17 mouse cellular contexts compared by ENCODE assay signal in genomic region chr5:29847494-29847893, GRCm38 (mm10).
"Had no signal": no experiment of that assay in that cellular context is flagged by ENCODE, and none has a peak within 500 bp of the region (broad histone marks: within the 10 kb centered on the region; RNA-seq: fewer than 3 reads in every experiment).

No protein-coding gene starts in this region.

- DNase-seq: kidney, postnatal 10 days; kidney, postnatal 36 days; layer of hippocampus, postnatal 36 days; liver, embryonic 13.5 days; lung, adult 2 months; lung, postnatal 14 days; lung, postnatal 4 days; right cerebral cortex, adult 18-20 months; right cerebral cortex, postnatal 14 days; thymus, adult 2 months; thymus, postnatal 14 days; thymus, postnatal 4 days had no signal

- H3K27ac ChIP-seq: kidney, embryonic 15.5 days; left cerebral cortex, adult 2 months; liver, embryonic 13.5 days; midbrain, embryonic 15.5 days; neural tube, embryonic 12.5 days; neural tube, embryonic 15.5 days had no signal

- H3K4me1 ChIP-seq: kidney, embryonic 15.5 days; midbrain, embryonic 15.5 days; neural tube, embryonic 12.5 days; neural tube, embryonic 15.5 days had no signal

- H3K4me3 ChIP-seq: kidney, embryonic 15.5 days; left cerebral cortex, adult 2 months; liver, embryonic 13.5 days; midbrain, embryonic 15.5 days; neural tube, embryonic 12.5 days; neural tube, embryonic 15.5 days had no signal
